Mouse (Mus musculus): ENCODE data around the gene Scarb1.
A peak's percentile ranks its signal among the peaks of the same experiment; 100 is the strongest.
"Not testable (repeated sequence)": the region's sequence is repeated elsewhere in the genome, so short reads cannot be mapped to it uniquely, and the experiment has no call there.

Gene Scarb1

GRCm38 (mm10) chr5:125340547-125341262, at the start of gene Scarb1:
TSS of gene Scarb1 (minus strand) at chr5:125341094.
- DNase-seq = peak; percentile 88

GRCm38 (mm10) chr5:125389579-125390441, 48.9 kb upstream of the Scarb1 start, which contains the start of gene Ubc:
TSS of gene Ubc (minus strand) at chr5:125390202.
- DNase-seq = peak; percentile 84

- DNase-seq = peak; percentile 85
These were observed 48.3 kb upstream of the Scarb1 start, which contains the start of gene Gm10382 for GRCm38 (mm10) chr5:125389131-125389578. TSS of gene Gm10382 (plus strand) at chr5:125389322.

GRCm38 (mm10) chr5:125388358-125389092, 47.6 kb upstream of the Scarb1 start:
- DNase-seq = no peak

GRCm38 (mm10) chr5:125387295-125387694, 46.4 kb upstream of the Scarb1 start:
- not testable (repeated sequence) for DNase-seq

GRCm38 (mm10) chr5:125385215-125385940, 44.5 kb upstream of the Scarb1 start:
- DNase-seq = no peak

GRCm38 (mm10) chr5:125384512-125385214, 43.8 kb upstream of the Scarb1 start:
- no peak for DNase-seq

GRCm38 (mm10) chr5:125383637-125384420, 42.9 kb upstream of the Scarb1 start:
- DNase-seq = no peak

GRCm38 (mm10) chr5:125382673-125383558, 42.0 kb upstream of the Scarb1 start:
- peak; percentile 52 for DNase-seq

- DNase-seq = no peak
These were observed 41.2 kb upstream of the Scarb1 start for GRCm38 (mm10) chr5:125381954-125382672.

GRCm38 (mm10) chr5:125378919-125379318, 38.0 kb upstream of the Scarb1 start:
- DNase-seq = no peak

- no peak for DNase-seq
These were observed 36.3 kb upstream of the Scarb1 start for GRCm38 (mm10) chr5:125377214-125377613.

- no peak for DNase-seq
These were observed 35.0 kb upstream of the Scarb1 start for GRCm38 (mm10) chr5:125375871-125376270.

GRCm38 (mm10) chr5:125372027-125372426, 31.1 kb upstream of the Scarb1 start:
- no peak for DNase-seq

GRCm38 (mm10) chr5:125370950-125371693, 30.2 kb upstream of the Scarb1 start:
- no peak for DNase-seq

GRCm38 (mm10) chr5:125368568-125368967, 27.7 kb upstream of the Scarb1 start:
- peak; percentile 30 for DNase-seq

GRCm38 (mm10) chr5:125368156-125368555, 27.3 kb upstream of the Scarb1 start:
- DNase-seq = no peak

GRCm38 (mm10) chr5:125364851-125365429, 24.0 kb upstream of the Scarb1 start:
- DNase-seq = no peak

Measured in right cerebral cortex, postnatal 14 days (tissue).